Mouse (Mus musculus) kidney, adult 9 months (tissue): ENCODE results near the gene Hist1h3b.
"Not testable (repeated sequence)": the region's sequence is repeated elsewhere in the genome, so short reads cannot be mapped to it uniquely, and the experiment has no call there.

Experiments used
- DNase-seq: peaks from one replicate; pipeline ENCODE4 v3.0.0; 2022

Gene Hist1h3b

DNA sequence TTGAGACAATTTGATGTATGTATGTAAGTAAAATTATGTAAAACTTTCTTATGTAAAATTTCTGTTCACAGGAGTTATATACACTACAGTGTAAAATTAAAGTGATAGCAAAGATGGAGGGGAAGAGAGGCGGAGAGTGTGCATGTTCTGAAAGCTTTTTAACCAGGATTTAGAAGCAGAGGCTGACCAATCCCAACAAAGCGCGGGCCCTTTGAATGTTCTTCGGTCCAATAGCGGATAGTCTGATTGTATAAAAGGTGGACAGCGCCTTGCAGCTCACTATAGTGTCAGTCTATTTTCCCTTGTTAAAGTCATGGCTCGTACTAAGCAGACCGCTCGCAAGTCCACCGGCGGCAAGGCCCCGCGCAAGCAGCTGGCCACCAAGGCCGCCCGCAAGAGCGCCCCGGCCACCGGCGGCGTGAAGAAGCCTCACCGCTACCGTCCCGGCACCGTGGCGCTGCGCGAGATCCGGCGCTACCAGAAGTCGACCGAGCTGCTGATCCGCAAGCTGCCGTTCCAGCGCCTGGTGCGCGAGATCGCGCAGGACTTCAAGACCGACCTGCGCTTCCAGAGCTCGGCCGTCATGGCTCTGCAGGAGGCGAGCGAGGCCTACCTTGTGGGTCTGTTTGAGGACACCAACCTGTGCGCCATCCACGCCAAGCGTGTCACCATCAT, at the start of gene Hist1h3b:
TSS of gene Hist1h3b (plus strand) at position 201 of the 675 bp plus-strand sequence.
- peak; percentile 82 for DNase-seq

DNA sequence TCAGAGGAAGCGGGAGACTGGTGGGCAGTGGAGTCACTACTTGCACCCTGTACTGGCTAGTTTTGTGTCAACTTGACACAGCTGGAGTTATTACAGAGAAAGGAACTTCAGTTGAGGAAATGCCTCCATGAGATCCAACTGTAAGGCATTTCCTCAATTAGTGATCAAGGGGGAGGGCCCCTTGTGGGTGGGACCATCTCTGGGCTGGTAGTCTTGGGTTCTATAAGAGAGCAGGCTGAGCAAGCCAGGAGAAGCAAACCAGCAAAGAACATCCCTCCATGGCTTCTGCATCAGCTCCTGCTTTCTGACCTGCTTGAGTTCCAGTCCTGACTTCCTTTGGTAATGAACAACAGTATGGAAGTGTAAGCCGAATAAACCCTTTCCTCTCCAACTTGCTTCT, 49.3 kb upstream of the Hist1h3b start:
- DNase-seq, result not testable (repeated sequence)

DNA sequence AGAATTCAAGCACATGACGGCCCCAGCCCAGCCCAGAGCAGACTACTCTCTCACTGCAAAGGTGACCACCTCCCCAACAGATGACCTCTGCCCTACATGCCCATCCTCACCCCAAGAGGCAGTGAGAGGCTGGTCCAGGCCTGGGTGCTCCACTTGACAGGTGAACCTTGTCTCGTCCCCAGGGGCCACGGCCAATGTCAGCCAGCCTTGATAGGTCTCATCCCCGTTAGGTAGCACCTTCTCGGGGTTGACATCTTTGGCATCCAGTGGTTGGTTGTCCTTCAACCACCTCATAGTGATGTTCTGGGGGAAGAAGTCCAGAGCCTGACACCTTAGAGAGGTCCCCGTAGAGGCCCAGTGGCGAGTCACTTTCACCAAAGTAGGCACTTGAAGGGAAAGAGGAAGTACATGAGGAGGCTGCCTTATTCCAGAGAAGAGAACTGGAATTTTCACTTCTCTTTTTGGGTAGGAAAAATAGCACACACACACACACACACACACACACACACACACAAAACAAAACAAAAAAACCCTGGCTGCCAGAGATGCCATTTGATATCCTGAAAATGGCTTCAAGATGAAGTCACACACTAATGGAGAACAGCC, 46.2 kb upstream of the Hist1h3b start:
- no peak for DNase-seq

DNA sequence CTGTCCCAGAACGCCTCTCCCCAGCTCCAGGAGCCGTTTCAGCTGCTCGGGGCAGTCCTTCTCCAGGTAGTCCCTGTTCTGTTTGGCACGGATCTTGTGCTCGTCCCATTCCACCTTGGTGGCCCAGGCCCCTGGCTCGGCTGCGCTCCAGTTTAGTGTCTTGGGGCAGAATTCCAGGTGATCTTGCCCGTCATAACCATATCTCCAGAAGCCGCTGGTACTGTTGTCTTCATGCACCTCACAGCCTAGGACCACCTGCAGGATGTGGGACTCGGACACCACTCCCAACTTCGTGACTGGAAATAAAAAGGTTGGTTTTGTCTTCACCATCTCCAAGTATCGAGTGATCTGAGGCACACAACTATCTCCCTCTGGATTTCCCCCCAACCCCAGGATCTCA, 45.3 kb upstream of the Hist1h3b start:
- DNase-seq, result no peak

DNA sequence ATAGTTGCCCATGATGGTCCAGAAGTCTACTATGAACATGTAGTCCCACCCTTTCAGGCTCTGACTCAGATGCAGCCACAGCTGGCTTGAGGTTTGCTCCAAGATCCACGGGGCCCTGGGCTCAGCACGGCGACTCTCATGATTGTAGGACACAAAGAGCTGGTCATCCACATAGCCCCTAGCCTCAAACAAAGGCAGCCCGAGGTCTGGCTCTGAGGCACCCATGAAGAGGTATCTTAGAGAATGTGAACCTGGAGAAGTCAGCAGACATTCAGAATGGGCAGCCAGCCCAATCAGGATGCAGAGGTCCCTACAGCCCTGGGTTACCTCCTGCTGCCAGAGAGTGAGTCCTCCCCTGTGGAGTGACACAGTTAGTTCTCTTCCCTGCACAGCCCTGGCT, 44.0 kb upstream of the Hist1h3b start:
- no peak for DNase-seq

DNA sequence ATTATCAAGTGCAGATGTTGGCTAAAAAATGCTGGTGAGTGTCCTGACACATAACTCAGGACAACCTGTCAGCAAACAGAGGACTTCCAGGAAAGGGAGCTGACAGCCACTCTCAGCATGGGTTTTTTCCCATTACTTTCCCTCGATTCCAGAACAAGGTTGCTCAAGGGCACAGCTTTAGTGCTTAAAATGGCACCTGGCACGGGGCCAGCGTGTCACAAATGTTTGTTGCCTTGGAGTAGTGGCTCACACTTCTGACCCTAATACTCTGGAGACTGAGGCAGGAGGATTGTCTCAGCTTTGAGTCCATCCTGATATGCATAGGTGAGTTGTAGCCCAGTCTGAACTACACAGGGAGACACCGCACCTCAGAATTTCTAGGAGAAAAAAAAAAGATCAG, 43.4 kb upstream of the Hist1h3b start:
- DNase-seq, result no peak

DNA sequence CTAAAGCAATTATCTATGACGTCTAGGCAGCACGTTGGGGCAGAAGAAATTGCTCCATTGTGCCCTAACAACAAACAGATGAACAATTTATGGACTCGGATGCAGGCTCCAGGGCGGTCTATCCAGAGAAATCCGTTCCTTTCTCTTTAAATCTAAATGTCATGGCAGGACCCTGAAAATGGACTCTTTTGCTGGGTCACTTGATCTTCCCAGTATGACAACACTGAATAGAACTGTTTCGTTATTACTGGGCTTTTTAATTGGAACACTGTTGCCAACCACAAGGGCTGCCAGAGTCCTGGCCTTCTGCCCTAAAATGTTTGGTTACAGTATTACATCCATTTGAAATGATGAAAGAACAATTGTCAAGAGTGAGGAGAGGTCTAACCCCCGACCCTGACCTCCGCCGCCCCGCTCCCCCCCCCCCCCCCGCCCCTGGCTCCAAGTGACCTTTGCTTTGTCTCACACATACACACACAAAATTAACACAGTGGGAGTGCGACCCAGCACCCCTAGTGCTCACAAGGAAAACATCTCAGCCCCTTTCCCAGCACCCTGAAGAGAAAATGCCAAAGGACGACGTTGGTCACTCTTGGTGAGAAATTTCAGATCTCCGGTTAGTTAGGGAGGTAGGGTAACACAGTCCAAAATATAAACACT, 42.2 kb upstream of the Hist1h3b start:
- peak; percentile 35 for DNase-seq

DNA sequence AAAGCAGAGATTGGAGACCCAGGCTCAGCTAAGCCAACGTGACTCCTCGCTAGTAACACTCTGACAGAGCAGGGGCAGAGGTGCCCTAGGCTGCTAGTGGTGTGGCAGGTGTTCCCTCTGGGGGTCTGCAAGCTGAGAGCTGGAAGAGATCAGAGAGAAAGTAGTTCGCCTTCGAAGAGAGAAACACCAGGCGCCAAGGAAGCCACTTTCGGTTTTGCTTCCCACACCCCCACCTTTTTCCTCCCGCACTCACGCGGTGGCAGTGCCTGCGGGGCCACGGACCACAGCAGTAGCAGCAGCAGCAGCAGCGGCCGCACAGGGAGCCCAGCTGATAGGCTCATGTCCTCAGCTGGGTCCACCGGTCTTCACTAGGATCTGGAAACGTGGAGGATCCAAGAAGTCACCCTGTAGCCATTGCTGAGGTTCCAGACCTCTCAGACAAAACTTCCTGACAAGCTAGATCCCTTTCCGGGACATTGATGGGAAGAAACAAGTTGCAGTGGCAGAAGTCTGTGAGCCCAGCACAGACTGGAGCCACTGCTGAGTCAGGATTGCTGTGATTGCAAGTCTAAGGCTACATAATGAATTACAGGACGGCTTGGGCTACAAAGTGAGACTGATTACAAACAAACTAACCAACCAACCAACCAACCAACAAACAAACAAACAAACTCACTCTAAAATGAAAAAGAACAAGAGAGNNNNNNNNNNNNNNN, 41.5 kb upstream of the Hist1h3b start, which contains the start of gene Hfe:
TSS of gene Hfe (minus strand) at position 481 of the 716 bp plus-strand sequence.
- DNase-seq, result peak; percentile 53

DNA sequence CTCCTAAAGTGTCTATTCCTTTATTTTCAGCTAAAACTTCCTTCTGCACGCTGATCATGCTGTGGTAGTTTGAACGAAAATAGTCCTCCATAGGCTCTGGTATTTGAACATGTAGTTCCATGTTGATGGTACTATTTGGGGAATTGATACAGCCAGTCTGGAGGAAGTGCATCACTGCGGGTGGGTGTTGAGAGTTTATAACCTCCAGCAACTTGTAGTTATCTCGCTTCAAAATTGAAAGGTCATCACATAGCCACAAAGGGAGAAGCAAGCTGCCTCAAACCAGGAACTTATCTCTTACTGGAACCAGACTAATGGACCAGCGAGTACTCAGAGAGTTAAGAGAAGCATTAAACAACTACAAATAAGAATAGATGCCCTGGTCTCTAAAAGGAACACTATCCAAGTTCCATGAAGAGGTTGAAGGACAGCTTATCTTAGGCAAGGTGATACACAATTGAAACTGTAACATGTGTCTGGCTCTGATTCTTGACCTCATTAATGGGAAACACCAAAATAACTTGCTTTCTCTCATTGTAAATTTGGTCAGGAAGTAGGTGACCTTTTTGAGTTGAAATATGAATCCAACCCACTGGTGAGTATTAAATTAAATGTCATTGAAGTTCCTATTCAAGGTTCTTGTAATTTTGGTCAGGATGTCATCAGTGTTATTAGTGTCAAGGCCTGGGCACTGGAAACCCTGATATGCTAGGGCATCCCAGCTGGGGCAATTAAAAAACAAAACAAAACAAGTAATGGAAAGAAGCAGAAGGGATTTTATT, 35.6 kb upstream of the Hist1h3b start:
- no peak for DNase-seq

DNA sequence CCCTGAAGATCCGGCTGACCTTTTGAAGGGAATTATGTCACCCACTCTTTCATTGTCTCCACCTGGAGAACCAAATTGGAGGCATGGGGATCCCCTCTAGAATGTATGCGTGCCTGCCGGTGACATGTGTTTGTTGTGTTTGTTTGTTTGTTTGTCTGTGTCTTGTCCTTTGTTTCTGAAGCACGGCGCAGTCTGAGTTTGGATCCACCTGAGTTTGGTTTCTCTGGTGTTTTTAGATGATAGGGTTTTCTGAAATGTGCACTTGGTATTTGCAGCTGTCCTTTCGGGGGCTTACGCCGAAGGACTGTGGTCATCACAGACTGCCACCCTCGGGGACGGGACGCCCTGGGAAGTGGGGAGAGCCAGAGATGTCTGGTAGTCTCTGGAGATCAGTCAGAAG, 34.9 kb upstream of the Hist1h3b start:
- no peak for DNase-seq

DNA sequence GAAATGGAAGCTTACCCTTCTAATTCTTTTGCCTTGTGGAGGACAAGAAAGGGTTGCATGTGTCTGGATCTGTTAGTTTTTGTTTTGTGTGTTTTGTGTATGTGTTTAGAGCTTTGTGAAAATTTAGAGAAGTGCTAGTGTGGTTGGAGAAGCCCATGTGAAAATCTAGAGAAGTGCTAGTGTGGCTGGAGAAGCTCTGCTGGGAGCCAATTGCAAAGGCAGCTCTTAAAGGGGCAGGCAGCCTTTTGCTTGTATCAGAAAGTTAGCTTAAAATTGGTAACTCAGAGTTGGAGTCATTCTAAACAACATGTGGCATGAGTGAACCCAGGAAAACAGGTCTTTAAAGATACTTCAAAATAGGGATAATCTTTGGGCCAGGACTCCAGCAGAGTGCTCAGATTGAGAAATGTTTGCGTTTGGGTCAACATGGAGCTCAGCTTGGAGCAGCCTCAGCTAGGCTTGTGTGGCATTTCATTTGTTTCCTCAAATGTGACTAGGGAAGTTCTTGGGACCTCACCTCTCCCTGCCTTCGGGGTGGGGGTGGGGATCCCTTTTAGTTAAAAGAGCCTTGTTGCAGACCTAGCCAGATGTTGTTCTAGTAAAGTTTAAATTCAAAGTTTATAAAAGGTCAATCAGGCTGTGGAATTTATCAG, 34.3 kb upstream of the Hist1h3b start:
- DNase-seq, result not testable (repeated sequence)

DNA sequence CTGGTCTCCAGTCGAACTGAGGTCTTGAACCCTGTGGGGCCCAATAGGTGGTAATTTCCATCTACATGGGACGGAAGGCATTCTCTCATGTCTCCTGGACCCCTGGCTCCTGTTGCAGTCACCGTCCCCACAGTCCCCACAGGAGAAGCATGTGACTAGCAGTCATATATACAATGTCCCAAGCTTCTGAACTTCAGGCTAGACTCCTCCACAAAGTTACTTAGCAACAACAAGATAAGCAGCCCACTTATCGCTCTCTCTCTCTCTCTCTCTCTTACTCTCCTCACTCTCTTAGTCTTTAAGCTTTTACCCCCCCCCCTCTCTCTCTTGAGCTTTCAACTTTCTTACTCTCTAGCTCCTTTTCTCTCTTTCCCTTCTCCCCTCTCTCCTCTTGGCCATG, 27.8 kb upstream of the Hist1h3b start:
- DNase-seq, result no peak

DNA sequence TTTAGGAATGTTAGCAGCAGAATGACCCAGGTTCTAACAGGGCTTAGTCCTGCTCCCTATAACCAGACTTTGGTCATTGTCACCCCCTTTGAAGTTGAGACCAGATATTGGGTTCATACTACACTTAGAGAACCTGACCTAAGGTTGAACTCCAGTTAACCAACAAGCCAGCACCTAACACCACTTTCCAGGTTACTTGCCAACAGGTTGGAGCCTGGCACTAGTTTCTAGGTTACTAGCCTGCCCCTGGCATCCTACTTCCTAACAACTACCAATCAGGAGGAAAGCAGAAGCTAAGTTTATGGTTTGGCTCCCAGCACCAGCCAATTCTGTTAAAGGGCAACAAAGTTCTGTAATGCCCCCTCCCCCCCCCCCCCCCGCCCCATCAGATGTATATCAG, 26.9 kb upstream of the Hist1h3b start:
- DNase-seq, result no peak

DNA sequence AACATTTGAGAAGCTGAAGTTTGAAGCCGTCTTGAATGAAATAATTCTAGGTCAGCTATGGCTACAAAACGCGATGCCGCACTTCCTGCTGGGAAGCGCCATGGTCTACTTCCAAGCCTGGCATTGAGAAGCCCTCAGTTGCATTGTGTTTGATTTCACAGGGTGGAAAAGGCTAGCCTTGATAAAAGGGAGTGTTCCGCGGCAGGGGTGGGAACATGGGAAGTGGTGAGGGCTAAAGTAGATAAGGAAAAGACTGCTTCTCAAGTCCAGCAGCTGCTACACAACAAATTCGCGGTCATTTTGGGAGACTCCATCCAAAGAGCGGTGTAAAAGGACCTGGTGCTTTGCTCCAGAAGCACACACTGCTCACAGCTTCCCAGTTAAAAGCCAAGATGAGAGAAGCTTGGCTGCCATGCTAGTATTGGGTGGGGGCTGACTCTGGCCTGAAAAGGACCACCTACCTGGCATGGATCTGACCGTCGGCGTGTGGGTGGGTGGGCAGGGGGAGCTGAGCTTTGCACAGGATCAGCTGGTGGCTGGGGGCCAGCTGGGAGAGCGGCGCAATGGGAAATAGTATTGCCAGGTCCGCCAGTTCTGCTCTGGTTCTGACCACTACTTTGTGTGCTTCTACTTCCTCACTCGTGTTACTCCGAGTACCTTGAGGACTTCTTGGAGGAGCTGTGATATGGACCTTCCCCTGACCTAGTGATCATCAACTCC, 23.4 kb upstream of the Hist1h3b start:
- DNase-seq, result no peak

DNA sequence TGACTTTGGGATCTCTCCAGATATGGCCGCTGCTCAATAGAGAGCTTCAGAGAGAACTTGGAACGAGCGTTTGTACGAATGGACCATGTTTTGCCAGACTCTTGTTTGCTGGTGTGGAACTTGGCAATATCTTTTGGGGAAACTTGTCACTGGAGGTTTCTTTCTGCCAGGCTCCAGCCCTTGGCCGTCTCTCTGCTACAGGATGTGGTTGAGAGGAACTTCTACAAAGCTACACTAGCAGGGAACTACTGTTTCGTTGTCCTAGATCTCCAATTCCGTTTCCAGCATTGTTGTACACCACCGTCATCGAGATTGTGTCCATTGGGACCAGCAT, 22.9 kb upstream of the Hist1h3b start:
- no peak for DNase-seq

DNA sequence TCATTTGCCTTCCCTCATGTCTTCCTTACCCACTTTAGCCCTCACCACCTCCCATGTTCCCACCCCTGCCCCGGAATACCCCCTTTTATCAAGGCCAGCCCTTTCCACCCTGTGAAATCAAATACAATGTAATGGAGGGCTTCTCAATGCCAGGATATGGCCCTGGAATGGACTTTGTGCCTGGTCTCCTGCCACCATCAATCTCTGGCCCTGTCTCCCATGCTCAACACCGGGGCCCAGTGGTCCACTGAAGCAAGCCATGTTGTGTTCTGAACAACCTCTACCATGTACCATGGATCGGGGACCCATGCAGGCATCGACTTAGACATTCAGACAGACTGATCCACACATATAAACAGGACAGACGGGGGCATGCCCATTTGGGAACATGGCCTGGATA, 22.4 kb upstream of the Hist1h3b start:
- DNase-seq, result no peak

DNA sequence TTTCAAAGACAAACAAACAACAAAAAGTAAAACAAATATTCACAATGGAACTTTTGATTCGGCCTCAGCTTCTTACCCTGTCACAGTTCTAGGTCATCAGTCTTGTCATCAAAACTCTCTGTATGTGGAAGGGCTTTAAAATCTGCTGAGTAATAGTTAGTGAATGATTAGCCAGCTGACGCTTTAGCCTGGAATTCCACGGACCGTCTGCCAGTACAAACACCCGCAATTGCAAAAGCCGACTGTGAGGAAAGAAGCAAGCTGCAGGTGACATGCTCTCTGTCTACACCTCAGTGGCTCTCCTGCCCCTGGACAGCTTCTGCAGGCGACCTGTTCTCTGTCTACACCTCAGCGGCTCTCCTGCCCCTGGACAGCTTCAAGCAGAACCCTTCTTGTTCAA, 21.6 kb upstream of the Hist1h3b start:
- DNase-seq, result peak; percentile 91

DNA sequence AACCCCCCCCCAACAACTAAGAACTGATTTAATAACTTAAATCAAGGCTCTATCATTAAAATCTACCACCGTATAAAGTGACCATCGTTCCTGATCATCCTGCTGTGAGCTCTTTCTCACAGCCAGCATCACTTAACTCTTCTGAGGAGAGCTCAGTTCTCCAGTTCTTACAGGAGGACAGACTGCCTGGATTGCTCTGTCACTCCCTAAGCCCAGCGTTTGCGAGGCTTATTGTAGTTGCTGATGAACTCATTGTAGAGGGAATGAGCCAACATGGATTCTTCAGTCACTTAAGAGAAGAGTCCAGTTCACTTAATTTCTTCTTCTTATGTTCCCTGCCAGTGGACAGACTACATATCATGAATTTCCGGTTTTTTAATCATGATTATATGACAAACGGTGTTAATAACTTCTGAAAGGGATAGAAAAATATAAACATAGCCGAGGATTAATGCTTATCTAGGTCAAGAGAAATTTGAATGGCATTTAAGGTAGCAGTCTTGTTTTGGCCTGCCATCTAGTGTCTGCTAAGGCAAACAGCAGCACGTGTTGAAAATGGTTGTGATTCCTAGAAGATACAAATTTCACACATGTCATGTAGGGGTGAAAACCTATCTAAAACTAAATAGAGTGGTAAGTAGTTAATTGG, 19.8 kb upstream of the Hist1h3b start:
- DNase-seq, result peak; percentile 65

DNA sequence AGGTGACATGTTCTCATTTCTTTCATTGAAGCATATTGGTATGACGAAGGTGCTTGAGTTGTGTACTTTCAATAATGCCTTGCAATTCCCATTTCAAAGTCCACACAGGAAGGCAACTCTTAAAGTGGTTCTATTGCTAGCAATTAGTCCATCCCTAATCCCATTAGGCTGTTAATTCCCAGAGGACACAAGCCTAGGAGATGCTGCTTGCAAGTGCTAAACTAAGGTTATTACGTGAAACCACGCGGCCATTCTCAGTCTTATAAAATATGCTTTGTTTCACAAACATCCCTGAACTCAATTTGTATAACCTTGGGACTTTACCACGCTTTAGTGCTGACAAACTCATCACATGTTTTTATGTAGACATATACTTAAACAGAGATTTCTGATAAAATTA, 15.0 kb upstream of the Hist1h3b start:
- no peak for DNase-seq

DNA sequence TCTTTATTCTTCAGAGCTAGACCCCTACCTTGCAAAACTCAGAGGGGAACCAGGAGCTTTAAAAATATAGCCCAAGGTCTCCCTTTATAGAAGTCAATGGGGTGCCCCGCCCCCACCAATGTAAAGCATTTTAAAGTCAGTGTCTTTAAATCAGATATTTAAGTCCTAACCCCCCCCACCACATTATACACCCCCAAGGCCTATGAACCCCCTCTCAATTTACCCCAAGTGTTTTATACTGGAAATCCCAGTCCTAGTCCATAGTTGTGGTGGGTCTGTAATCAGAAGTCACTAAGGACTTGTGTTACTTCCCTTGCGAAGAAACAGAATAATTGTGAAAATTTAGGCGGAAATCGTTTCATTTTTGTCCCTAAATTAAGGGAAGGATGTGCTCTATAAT, 14.0 kb upstream of the Hist1h3b start:
- DNase-seq, result no peak

DNA sequence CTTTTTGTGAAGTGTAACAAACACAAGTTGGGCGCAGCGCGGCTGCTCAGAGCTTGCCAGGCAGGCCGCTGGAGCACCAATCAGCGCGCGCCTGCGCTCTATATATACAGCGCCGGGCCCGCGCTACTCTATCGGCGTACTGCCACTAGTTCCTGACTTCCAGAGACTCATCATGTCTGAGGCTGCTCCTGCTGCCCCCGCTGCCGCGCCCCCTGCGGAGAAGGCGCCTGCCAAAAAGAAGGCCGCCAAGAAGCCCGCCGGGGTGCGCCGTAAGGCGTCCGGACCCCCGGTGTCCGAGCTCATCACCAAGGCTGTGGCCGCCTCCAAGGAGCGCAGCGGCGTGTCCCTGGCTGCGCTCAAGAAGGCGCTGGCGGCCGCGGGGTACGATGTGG, 13.4 kb upstream of the Hist1h3b start, which contains the start of gene Hist1h1c:
TSS of gene Hist1h1c (plus strand) at position 132 of the 392 bp plus-strand sequence.
- peak; percentile 95 for DNase-seq
